Mouse (Mus musculus): ENCODE measurements around the gene Synj1. TPM values are rescaled to one million over a fixed set of nuclear protein-coding genes. Genes with fewer than 3 reads are reported as not detected.

Gene Synj1
- total RNA-seq, 2 experiments from 2014 or later, result 44.6 to 105 TPM

DNA sequence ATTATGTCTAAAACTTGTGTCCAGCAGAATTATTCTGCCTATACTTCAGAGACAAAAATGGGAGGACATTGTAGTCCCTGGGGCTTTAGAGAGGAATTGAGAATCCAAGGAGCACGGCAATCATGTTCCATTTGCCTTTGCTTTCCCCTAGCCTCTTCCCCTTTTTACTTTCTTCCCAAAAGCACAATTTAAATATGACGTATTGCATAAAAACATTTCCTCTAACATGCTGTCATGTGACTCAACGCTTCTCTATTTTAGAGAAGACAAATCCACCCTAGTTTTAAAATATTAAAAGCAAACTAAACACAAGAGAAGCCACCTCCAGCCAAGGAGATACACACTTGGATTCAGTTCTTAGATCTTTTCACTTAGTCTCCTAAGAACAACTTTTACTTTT is 739 bp upstream of the Synj1 start:
- ATAC-seq (ENCODE audit: poor library complexity, severe bottlenecking), result peak; percentile 56

GRCm38 (mm10) chr16:91010581-91011020 is 507 bp downstream of the Synj1 start:
- ATAC-seq (ENCODE audit: poor library complexity, severe bottlenecking), result peak; percentile 7

DNA sequence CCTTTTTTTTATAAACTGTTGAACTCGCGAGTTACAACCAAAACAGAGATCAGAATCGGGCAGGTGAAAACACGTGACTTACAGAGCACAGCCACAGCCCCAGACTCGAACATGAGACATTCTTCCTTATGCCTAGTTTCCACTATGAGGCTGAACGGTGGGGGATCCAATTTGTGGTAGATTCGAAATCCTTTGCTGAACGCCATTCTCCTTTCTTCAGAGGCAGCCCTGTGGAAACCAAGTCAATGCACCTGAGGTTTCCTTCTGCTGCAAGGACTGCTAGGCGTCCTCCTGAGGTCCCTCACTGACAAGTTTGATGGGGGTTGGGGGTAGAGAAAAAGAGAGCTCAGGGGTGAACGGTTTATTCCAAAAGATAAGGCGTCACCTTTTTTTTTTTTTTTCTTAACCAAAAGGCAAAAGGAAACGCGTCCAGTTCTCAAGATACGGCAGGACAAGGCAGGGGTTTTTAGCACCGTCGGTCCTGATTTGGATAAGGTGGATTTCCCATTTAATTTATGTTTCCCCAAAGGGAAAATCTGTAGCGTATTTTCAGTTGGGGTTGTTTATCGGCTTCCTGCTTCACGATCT is 1.1 kb downstream of the Synj1 start:
- ATAC-seq (ENCODE audit: poor library complexity, severe bottlenecking), result no peak

GRCm38 (mm10) chr16:91004915-91005538 is 6.1 kb downstream of the Synj1 start:
- ATAC-seq (ENCODE audit: poor library complexity, severe bottlenecking), result no peak

GRCm38 (mm10) chr16:91001098-91001497 is 10.0 kb downstream of the Synj1 start:
- peak; percentile 92 for ATAC-seq (ENCODE audit: poor library complexity, severe bottlenecking)

DNA sequence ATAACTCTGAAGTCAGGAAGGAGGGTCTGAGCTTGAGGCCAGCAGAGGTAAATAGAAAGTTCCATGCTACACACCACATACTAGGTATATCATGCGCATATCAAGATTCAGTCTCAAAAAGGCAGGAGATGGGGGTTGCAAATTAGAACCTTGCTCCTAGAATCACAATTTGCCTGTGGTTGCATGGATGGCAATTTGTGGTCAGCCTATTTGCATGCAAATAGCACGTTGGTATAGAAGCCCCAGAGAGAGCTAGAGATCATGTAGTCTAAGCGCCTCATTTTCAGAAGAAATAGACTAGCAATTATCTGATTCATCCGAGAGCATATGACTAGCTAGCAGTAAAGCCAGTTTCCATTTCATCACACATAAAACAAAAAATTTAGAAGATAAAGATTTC is 11.3 kb downstream of the Synj1 start:
- ATAC-seq (ENCODE audit: poor library complexity, severe bottlenecking), result no peak

GRCm38 (mm10) chr16:90997822-90998221 is 13.3 kb downstream of the Synj1 start:
- ATAC-seq (ENCODE audit: poor library complexity, severe bottlenecking), result no peak

DNA sequence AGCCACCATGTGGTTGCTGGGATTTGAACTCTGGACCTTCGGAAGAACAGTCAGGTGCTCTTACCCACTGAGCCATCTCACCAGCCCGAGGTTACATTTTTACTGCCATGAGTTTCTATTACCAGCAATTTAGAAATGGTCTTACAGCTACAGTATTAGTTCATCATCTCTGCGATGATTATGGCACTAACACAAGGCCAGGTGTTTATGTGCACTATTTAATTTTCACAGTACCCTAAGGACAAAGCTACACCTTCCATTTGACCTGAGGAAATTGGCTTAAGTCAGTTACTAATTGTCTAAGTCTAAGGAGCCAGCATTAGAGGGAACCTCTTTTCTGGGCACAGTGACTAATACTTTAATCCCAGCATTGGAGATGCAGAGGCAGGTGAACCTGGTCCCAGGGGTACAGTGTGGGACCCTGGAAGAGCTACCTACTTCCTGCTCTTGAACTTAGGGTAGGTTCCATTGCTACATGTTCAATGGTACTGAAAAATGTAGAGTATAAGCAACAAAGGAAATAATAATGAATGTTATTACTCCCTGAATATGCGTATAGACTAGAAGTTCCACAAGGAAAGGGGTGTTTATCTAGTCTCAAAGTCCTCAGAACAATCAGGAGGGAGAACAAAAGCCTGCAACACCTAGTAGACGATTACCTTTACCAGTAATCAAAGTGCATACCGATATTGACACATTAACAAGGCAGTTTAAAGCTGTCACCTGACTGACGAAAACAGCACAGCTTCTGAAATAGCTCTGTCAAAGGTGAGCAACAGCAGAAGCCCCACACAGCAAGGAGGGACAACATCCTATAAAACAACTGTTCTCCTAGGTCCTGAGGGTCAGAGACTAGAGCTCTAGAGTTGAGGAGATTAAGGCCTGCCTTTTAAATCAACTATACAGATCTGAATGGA is 14.5 kb downstream of the Synj1 start:
- ATAC-seq (ENCODE audit: poor library complexity, severe bottlenecking), result no peak

DNA sequence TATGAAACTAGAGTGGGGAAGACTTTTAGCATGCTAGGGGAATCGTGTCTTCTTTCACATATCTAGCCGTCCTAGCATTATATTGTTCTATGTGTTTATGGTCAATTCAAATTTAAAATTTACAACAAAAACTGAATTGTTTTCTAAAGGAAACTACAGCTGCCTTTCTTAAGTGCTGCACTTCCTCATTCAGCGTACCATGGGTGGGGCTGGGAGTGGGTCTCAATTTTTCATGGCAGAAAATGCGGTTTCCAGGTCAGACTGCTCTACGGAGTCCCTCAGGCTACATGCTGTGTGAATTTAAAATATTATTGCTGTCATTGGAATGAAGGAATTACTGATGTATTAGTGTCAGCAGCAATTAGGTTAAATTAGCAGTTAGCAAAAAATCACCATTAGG is 15.6 kb downstream of the Synj1 start:
- ATAC-seq (ENCODE audit: poor library complexity, severe bottlenecking), result peak; percentile 78

DNA sequence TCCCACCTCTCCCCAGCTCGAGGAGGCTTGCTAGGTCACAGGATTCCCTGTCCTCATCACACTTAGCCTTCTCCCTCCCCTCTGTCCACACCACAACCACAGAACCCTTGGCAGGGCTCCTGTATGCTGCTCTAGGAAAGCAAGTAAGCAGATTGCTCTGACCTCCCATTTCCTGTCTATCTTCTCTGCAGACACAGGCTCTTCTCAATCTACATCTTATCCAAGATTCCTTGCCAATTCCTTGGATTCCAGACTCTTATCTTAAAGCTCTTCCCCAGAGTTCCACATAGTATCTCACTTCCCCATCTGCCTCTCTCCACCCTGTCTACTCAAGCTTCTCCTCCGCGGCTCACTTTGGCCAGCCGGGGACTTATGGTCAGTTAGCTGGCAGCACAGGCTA is 16.1 kb downstream of the Synj1 start:
- peak; percentile 81 for ATAC-seq (ENCODE audit: poor library complexity, severe bottlenecking)

- no peak for ATAC-seq (ENCODE audit: poor library complexity, severe bottlenecking)
Observed at GRCm38 (mm10) chr16:90989162-90989561, 21.9 kb downstream of the Synj1 start.

GRCm38 (mm10) chr16:90988665-90989064 is 22.4 kb downstream of the Synj1 start:
- peak; percentile 33; the same call in 1 of the 2 replicates for ATAC-seq (ENCODE audit: poor library complexity, severe bottlenecking)

GRCm38 (mm10) chr16:90988039-90988438 is 23.1 kb downstream of the Synj1 start:
- no peak for ATAC-seq (ENCODE audit: poor library complexity, severe bottlenecking)

DNA sequence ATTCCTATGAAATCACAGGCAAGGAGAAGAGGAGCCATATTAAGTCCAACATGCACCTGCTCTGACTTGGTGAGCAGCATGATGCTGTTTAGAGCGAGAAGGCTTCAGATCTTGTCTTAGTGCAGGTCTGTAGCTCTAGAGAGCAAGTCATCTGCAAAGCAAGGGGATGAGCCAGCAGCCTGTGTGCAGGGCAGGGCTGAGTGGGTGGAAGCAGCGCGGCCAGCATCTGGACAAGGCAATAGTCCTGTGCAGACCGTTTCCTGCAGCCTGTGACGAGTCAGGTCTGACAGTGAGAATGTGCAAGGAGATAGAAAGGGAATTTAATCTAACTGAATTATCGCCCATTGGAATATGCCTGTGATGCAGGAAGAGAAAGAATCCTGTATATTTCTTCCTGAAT is 40.1 kb downstream of the Synj1 start:
- no peak for ATAC-seq (ENCODE audit: poor library complexity, severe bottlenecking)

GRCm38 (mm10) chr16:90966241-90966640 is 44.9 kb downstream of the Synj1 start:
- ATAC-seq (ENCODE audit: poor library complexity, severe bottlenecking), result no peak

GRCm38 (mm10) chr16:90964302-90964701 is 46.8 kb downstream of the Synj1 start:
- ATAC-seq (ENCODE audit: poor library complexity, severe bottlenecking), result no peak; the same call in 1 of the 2 replicates

DNA sequence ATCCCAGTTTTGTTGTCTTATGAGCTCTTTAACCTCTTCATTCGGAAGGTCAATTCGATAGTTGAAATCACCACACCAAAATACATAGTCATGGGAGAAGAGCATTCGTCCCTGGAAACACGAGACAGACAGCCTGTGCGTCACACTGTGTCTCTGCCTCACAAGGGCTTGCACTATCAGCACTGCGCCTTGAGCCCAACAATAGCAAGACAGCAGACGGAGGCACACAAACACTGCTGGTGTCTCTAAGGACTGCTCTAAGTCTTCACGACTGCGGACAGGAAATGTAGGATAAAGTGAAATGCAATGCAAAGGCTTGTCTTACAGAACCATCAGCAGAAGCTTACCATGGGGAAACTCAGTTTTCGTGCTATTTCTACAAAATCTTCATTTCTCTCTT is 47.2 kb downstream of the Synj1 start:
- ATAC-seq (ENCODE audit: poor library complexity, severe bottlenecking), result no peak

DNA sequence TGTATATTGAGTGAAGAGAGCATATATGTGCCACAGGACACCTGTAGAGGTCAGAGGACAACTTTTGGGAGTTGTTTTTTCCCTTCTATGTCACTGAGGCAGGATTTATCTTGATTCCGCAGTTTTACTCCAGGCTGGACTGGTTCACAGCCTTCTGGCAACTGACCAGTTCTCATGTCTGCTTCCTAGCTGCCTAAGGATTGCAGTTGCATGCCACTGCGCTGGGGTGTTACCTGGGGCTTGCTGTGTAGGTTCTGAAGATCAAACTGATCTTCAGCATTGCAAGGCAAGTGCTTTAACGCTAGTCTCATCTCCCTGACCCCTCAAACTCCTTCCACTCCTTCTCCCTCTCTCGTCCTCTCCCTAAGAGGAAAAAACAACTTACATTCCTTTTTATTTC is 47.9 kb downstream of the Synj1 start:
- ATAC-seq (ENCODE audit: poor library complexity, severe bottlenecking), result no peak

- no peak for ATAC-seq (ENCODE audit: poor library complexity, severe bottlenecking)
Observed at GRCm38 (mm10) chr16:90958301-90959085, 52.6 kb downstream of the Synj1 start.

DNA sequence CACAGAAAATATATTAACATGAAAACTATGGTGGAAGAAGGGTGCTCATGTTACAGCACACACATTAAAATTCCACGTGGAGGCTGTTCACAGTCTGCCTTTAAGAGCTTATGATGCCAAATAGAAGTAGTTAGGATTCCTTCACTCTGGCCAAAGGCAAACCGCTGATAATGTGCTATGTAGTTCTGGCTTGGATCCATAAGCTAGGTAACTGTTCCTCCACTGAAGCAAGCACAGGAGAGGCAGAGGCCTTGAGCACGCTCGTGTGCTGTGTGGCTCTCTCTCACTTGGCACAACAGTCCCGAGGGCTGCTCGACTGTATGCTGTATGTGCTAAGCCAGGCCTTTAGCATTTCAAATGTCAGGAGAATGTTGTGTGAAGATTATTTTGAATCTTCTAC is 55.6 kb downstream of the Synj1 start:
- ATAC-seq (ENCODE audit: poor library complexity, severe bottlenecking), result no peak

- no peak for ATAC-seq (ENCODE audit: poor library complexity, severe bottlenecking)
Observed at GRCm38 (mm10) chr16:90953770-90954169, 57.3 kb downstream of the Synj1 start.
